Mouse (Mus musculus) retina, postnatal 1 day (tissue): ENCODE measurements around the gene Emc4.

Source experiments
- DNase-seq: peaks from one replicate; pipeline ENCODE4 v3.0.0-alpha.2; 2012

The Emc4 gene

GRCm38 (mm10) chr2:112332051-112332898 lies 35.6 kb downstream of the Emc4 start:
- no peak for DNase-seq

- no peak for DNase-seq
Measured at GRCm38 (mm10) chr2:112328069-112328777, 39.6 kb downstream of the Emc4 start.

GRCm38 (mm10) chr2:112318905-112319304 lies 48.9 kb downstream of the Emc4 start:
- no peak for DNase-seq

GRCm38 (mm10) chr2:112318227-112318626 lies 49.6 kb downstream of the Emc4 start:
- no peak for DNase-seq

- no peak for DNase-seq
Measured at GRCm38 (mm10) chr2:112315638-112316037, 52.2 kb downstream of the Emc4 start.
